Mouse (Mus musculus) telencephalon, adult 2 months (tissue): ENCODE measurements around the gene Myo5a.
"Not testable (repeated sequence)": the region's sequence is repeated elsewhere in the genome, so short reads cannot be mapped to it uniquely, and the experiment has no call there.

Source experiments
- DNase-seq: peaks from one replicate; pipeline ENCODE4 v3.0.0-alpha.2; 2011; ENCODE audit warnings: low read depth, low spot score

Gene Myo5a

GRCm38 (mm10) chr9:75247870-75248269 lies 177.1 kb downstream of the Myo5a start:
- peak; percentile 88 for DNase-seq

DNA sequence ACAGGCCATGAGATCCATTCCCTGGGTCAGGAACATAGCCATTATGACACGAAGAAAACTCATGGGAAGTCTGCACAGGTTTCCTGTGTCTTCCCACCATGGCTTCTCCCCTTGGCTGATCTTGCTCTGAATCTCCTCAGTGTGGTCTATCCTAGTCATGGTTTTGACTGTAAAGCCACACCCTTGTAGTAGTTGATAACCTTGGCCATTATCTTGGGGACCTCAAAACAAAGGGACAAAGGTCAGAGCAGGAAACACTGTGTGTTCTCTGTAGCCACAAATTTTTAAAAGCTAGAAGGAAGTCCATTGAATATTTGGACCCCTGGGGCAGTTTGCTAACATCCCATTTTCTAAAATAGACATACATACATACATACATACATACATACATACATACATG lies 177.5 kb downstream of the Myo5a start:
- DNase-seq = no peak

- no peak for DNase-seq
Measured at GRCm38 (mm10) chr9:75248874-75249273, 178.1 kb downstream of the Myo5a start.

DNA sequence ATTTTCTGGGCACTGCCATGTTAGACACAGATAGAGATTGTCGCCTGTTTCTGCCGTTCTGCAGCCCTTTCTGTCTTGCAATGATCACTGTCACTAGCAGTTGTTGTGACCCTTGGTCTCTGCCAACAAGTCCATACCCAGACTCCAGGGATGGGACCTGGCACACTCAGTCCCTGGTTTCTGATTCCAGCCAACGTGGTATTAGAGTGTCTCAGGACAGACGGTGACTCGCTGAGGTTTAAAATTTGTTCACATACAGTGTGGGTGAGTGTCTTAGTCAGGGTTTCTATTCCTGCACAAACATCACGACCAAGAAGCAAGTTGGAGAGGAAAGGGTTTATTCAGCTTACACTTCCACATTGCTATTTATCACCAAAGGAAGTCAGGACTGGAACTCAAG lies 182.3 kb downstream of the Myo5a start:
- DNase-seq = not testable (repeated sequence)

DNA sequence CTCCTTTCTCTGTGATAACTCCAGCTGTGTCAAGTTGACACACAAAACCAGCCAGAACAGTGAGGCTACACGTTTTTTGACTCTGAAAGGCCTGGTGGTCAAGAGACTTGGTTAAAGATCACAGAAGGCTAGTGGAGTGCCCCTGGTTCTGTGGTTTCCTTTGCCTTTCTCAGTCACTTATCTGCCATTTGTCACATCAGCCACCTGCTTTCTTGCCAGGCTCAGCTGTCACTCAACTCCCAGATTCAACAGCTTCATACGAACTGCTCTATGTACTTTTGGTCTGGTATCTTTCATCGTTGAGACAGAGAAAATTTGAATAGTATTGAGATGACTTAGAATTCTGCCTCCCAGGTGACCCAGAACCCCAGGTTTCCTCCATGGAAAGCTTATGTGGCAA lies 183.0 kb downstream of the Myo5a start:
- no peak for DNase-seq

- peak; percentile 93 for DNase-seq
Measured at GRCm38 (mm10) chr9:75254196-75254955, 183.6 kb downstream of the Myo5a start.

GRCm38 (mm10) chr9:75255820-75256545 lies 185.2 kb downstream of the Myo5a start:
- no peak for DNase-seq

DNA sequence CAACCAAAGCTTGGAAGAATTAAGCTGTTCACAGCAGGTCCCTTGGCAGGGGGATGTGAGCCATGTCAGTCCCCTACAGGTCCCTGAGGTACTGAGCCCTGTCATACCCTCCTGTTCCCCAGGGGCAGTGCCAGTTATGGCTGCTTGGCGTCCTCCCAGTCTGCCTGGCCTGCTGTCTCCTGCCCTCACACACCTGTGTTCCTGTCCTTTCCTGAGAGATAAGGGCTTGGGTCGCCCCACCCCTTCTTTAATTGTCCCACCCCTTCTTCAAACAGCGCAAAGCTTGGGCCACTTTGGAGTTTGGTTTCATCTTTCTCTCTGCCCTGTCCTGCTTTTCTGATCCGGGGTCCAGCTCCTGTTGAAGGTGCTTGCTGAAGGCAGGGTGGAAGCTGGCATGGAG lies 188.0 kb downstream of the Myo5a start:
- no peak for DNase-seq

- no peak for DNase-seq
Measured at GRCm38 (mm10) chr9:75259656-75260055, 188.8 kb downstream of the Myo5a start.

DNA sequence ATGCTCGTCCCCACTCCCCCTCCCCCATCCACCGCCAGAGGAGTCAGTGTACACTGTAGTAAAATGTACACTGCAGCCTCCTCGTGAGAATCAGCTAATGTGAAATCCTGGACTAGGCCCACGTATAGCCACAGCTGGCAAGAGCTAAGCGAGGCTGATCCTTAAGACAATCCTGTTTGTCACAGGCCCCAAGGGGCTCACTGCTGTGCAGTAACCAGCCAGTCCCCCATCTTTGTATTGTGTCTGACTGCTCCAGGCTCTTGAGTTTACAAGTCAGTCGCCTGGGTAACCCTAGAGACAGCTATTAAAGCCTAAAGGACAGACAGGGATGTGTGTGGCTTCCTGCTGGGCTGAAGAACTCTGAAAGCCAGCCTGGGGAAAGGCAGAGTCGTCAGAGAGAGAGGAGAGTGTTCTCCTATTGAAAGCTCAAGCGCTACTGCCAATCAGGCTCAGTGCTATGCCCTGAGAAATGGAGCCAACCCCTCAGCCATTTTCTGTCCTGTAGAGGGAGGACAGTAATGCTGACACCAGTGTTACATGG lies 190.6 kb downstream of the Myo5a start:
- no peak for DNase-seq

- no peak for DNase-seq
Measured at GRCm38 (mm10) chr9:75262235-75262826, 191.5 kb downstream of the Myo5a start.

DNA sequence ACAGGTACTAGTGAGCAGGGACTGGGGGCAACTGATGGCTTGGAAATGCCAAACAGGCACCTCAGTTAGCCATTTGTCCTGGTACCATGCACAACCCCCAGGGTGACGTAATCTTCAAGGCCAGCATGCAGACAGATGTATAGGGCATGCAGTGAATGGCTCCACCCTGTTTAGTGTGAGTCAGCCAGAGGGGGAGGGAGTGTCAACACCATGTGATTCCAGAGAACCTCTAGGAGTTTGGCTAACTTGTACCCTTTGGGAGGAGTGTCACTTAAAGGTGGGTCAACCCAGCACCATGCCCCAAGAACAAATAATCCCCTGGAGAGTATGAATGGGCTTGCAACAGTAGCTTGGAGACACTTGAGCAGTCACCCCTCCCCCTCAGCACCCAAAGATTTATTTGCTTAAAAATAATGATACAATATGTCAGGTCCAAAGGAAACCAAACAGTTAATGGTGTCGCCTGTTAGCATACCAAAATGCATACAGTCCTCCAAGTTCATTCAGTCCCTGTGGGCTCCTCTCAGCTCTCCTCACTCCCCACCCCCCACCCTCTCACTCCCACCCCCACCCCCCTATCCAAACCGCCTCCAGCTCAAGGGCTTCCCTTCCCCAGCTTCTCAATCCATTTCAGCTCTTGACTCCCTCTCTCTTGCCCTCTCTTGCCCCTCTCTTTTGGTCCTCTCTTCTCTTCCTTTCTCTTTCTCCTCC lies 193.3 kb downstream of the Myo5a start:
- no peak for DNase-seq

GRCm38 (mm10) chr9:75267147-75267546 lies 196.3 kb downstream of the Myo5a start:
- no peak for DNase-seq

DNA sequence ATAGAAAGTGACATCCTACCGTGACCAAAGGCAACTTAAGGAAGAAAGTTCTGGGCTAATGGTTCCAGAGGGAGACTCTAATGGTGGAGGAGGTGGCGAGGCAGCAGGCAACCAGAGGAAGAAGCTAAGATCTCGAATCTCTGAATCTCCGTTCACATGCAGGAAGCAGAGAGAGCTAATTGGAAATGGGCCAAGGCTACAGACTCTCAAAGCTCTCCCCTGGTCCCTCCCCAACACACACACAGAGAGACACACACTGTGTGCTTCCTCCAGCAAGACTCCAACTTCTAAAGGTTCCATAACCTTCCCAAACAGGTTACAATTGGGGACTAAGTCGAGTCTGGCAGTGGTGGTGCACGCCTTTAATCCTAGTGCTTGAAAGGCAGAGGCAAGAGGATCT lies 199.6 kb downstream of the Myo5a start:
- DNase-seq = no peak

- DNase-seq = no peak
Measured at GRCm38 (mm10) chr9:75271539-75271938, 200.7 kb downstream of the Myo5a start.
